Mouse (Mus musculus) bone marrow, adult 2 months (tissue): ENCODE results near the gene Creg1.

ENCODE experiments used
- CTCF ChIP-seq: fragments of 200-500 bp; IDR thresholded peaks from 2 replicates; pipeline ENCODE4 v1.5.1; 2011; ENCODE audit warnings: low read length, control low read depth; ENCODE audit not compliant: control insufficient read depth, insufficient read depth
- POLR2A ChIP-seq: fragments of 200-500 bp; IDR thresholded peaks from 2 replicates; pipeline ENCODE4 v1.6.1; 2011; ENCODE audit warnings: low read depth, mild to moderate bottlenecking, control low read depth, low read length, borderline replicate concordance; ENCODE audit not compliant: control insufficient read depth

GRCm38 (mm10) chr1:165728057-165728639, 35.4 kb upstream of the Creg1 start:
- TF ChIP-seq CTCF = no peak
- no peak for TF ChIP-seq POLR2A
